Mouse (Mus musculus) embryonic facial prominence, embryonic 12.5 days (tissue): ENCODE measurements around the gene Hbb-bh2. TPM values are rescaled to one million over a fixed set of nuclear protein-coding genes. Genes with fewer than 3 reads are reported as not detected.
A peak's percentile ranks its signal among the peaks of the same experiment; 100 is the strongest.

ENCODE experiments used
- ATAC-seq: fragments of 200-750 bp; cut with Nextera tagmentation; 2 replicates; pipeline ENCODE4 v1.8.0; 2017; ENCODE audit not compliant: insufficient number of reproducible peaks, insufficient read depth, low FRiP score, low TSS enrichment
- H3K27ac ChIP-seq: fragments of 300-500 bp; sonication (generic); 2 replicates; pipeline ENCODE4 v1.5.1; 2016; ENCODE audit warnings: mild to moderate bottlenecking
- H3K27me3 ChIP-seq: fragments of 300-500 bp; sonication (generic); 2 replicates; pipeline ENCODE4 v1.6.1; 2016; ENCODE audit warnings: mild to moderate bottlenecking, moderate library complexity
- H3K36me3 ChIP-seq: fragments of 300-500 bp; sonication (generic); 2 replicates; pipeline ENCODE4 v1.6.1; 2016; ENCODE audit warnings: mild to moderate bottlenecking
- H3K4me1 ChIP-seq: fragments of 300-500 bp; sonication (generic); 2 replicates; pipeline ENCODE4 v1.6.1; 2016
- H3K4me2 ChIP-seq: fragments of 300-500 bp; sonication (generic); replicated peaks from 2 replicates; pipeline ENCODE4 v1.6.1; 2016; ENCODE audit warnings: mild to moderate bottlenecking, moderate library complexity
- H3K4me3 ChIP-seq: fragments of 300-500 bp; sonication (generic); 2 replicates; pipeline ENCODE4 v1.5.1; 2016; ENCODE audit warnings: mild to moderate bottlenecking
- H3K9ac ChIP-seq: fragments of 300-500 bp; sonication (generic); 2 replicates; pipeline ENCODE4 v1.6.1; 2016; ENCODE audit warnings: mild to moderate bottlenecking, moderate library complexity
- H3K9me3 ChIP-seq: fragments of 300-500 bp; sonication (generic); 2 replicates; pipeline ENCODE4 v1.6.1; 2016; ENCODE audit warnings: mild to moderate bottlenecking, moderate library complexity
- WGBS: fragments of 180-500 bp; shearing (Covaris S2); methylation state at CpG from one replicate; pipeline ENCODE4 v1.1.7; 2016; 5-methylcytosine and 5-hydroxymethylcytosine counted together
- polyA plus RNA-seq: library from polyadenylated mRNA; unstranded; fragments of >200 nt; fragmentation: Nextera tagmentation; extraction: Ambion mirVana; gene quantifications from 2 replicates; pipeline ENCODE4 v1.2.1, GENCODE M21; 2016

The Hbb-bh2 gene
- 0.32 TPM in 1 of 2 replicates, not detected in the other for polyA plus RNA-seq

GRCm38 (mm10) chr7:103840268-103840667, at the start of gene Hbb-bh2:
Gene Hbb-bh2 (minus strand): TSS chr7:103840520.
- whole genome bisulfite sequencing, result 66% methylated on average over 3 of the region's 3 CpGs
- H3K4me1 ChIP-seq, result no peaks in the 10 kb centered on the region
- H3K9ac ChIP-seq, result no peak within 1 kb of the TSS
- no peaks in the 10 kb centered on the region for H3K27me3 ChIP-seq
- no peak for ATAC-seq
- H3K27ac ChIP-seq, result no peak within 1 kb of the TSS
- no peak within 1 kb of the TSS for H3K4me2 ChIP-seq
- H3K9me3 ChIP-seq, result no peaks in the 10 kb centered on the region
- H3K4me3 ChIP-seq, result no peak within 1 kb of the TSS
- H3K36me3 ChIP-seq, result no peaks in the 10 kb centered on the region

DNA sequence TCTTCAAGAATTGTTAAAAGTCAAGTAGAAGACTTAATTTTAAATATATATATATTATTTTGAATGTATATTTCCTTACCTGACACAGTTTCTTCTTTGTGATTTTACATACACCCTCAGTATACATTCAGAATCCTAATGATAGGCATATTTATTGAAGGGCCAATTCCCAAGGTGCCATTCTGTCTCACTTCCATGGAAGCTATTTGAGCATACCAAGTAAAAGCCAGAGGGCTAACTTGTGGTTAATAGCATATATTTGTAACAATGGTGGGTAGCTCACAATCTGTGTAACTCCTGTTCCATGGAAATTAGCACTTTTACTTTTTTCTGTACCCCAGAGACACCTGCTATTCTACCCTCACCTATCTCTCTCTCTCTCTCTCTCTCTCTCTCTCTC, 45.8 kb upstream of the Hbb-bh2 start, which contains the start of gene Olfr66:
TSS of gene Olfr66 (minus strand) at position 101 of the 400 bp plus-strand sequence.
- H3K36me3 ChIP-seq, result no peaks in the 10 kb centered on the region
- no peak within 1 kb of the TSS for H3K4me2 ChIP-seq
- H3K27ac ChIP-seq, result no peak within 1 kb of the TSS
- no peaks in the 10 kb centered on the region for H3K4me1 ChIP-seq
- H3K9ac ChIP-seq, result no peak within 1 kb of the TSS
- H3K27me3 ChIP-seq, result no peaks in the 10 kb centered on the region
- no peak within 1 kb of the TSS for H3K4me3 ChIP-seq
- H3K9me3 ChIP-seq, result no peaks in the 10 kb centered on the region
- ATAC-seq, result no peak

DNA sequence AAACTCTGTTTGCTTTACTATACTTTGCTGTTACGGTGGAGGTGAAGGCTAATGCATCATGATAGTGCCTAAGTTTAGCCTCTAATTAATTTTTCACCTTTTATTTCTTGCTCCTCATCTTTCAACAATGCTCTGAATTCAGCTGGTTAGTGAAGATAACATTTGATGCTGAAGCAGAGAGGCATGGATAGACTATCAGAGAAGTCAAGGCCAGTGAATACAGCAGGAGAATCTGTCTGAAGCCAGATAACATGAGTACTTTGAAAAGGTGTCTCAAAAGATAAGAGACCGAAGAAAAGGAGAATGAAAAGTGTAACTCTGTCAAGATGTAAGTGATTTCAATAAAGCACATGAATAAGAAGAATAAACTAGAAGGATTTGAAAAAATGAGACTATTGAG, 36.8 kb upstream of the Hbb-bh2 start:
- Histone ChIP-seq H3K27me3 (no peaks in the 10 kb centered on the region), H3K9ac (no peak overlapping the region), H3K4me3 (no peak overlapping the region), H3K36me3 (no peaks in the 10 kb centered on the region), H3K9me3 (no peaks in the 10 kb centered on the region), H3K27ac (no peak overlapping the region), H3K4me1 (no peaks in the 10 kb centered on the region), H3K4me2 (no peak overlapping the region)
- no peak for ATAC-seq
- WGBS, result 84% methylated on average over 2 of the region's 2 CpGs

DNA sequence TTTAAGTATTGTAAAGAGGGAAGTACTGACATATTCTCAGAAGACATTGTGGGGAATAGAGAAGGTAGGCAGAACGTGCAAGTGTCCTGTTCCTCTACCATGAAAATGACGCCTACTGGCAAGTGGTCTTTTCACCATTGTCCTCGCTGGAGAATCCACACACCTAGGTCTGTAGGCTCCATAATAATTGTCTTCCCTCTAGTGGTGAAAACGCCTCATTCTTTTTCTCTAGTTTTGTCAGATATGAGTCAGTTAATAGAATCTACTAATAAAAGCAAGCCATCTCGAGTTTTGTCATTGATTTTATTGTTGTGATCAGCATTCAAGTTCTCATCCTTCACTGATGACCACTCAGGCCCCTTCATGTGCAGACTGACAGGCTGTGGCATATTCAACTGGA, 34.1 kb upstream of the Hbb-bh2 start:
- Histone ChIP-seq H3K36me3 (no peaks in the 10 kb centered on the region), H3K27ac (no peak overlapping the region), H3K4me2 (no peak overlapping the region), H3K27me3 (no peaks in the 10 kb centered on the region), H3K4me1 (no peaks in the 10 kb centered on the region), H3K9ac (no peak overlapping the region), H3K9me3 (no peaks in the 10 kb centered on the region), H3K4me3 (no peak overlapping the region)
- ATAC-seq, result no peak
- 46% methylated on average over 5 of the region's 5 CpGs for WGBS

DNA sequence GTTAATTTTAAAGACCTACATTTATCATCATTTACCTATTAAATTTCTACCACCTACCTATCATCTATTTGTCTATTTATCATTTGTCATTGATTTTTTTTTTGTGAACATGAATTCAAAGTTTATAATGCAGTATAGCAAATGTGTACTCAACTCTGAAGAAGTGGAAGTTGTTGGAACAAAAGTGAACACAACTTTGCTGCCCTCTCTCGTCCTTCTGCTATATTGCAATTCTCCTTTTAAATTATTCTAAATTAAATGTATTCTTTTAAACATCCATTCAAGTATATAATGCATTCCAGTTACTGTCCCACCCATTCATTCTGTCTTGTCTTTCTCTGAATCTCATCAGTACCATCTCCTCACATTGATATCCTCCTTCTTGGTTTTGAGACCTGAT, 32.7 kb upstream of the Hbb-bh2 start:
- no peaks in the 10 kb centered on the region for H3K27me3 ChIP-seq
- H3K27ac ChIP-seq, result no peak overlapping the region
- ATAC-seq, result no peak
- H3K9ac ChIP-seq, result no peak overlapping the region
- no peak overlapping the region for H3K4me2 ChIP-seq
- H3K36me3 ChIP-seq, result no peaks in the 10 kb centered on the region
- no peak overlapping the region for H3K4me3 ChIP-seq
- H3K4me1 ChIP-seq, result no peaks in the 10 kb centered on the region
- WGBS, result 3% methylated on average over 1 of the region's 1 CpGs
- no peaks in the 10 kb centered on the region for H3K9me3 ChIP-seq

- Histone ChIP-seq H3K27me3 (no peaks in the 10 kb centered on the region), H3K27ac (no peak overlapping the region), H3K4me1 (no peaks in the 10 kb centered on the region), H3K9ac (no peak overlapping the region), H3K4me3 (no peak overlapping the region), H3K36me3 (no peaks in the 10 kb centered on the region), H3K4me2 (no peak overlapping the region), H3K9me3 (no peaks in the 10 kb centered on the region)
- no peak for ATAC-seq
Observed at GRCm38 (mm10) chr7:103870667-103871066, 30.3 kb upstream of the Hbb-bh2 start.

DNA sequence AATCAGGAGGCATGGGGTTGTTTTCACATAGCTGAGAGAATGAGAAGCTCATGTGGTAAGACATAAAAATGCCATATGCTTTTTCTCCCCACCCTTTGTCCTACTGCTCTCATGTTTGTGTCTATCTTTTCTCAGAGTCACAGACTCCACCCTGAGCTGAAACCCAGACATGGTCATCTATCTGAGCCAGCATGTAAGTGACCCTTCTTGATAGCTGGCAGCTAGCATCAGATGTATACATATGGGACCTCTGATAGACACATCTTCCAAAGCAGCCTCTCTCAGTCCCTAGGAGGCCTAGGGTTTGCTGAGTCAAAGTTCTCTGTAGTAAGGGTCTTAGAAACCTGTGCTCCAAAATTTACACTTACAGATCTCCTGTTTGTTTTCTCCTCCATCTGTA, 25.4 kb upstream of the Hbb-bh2 start:
- no peak overlapping the region for H3K4me3 ChIP-seq
- H3K4me2 ChIP-seq, result no peak overlapping the region
- H3K27ac ChIP-seq, result no peak overlapping the region
- H3K27me3 ChIP-seq, result no peaks in the 10 kb centered on the region
- no peak overlapping the region for H3K9ac ChIP-seq
- H3K36me3 ChIP-seq, result no peaks in the 10 kb centered on the region
- H3K4me1 ChIP-seq, result no peaks in the 10 kb centered on the region
- no peak for ATAC-seq
- H3K9me3 ChIP-seq, result no peaks in the 10 kb centered on the region

GRCm38 (mm10) chr7:103861531-103861930, 21.2 kb upstream of the Hbb-bh2 start:
- no peak overlapping the region for H3K27ac ChIP-seq
- H3K4me1 ChIP-seq, result no peaks in the 10 kb centered on the region
- no peaks in the 10 kb centered on the region for H3K27me3 ChIP-seq
- 80% methylated on average over 3 of the region's 3 CpGs for WGBS
- no peak overlapping the region for H3K4me3 ChIP-seq
- no peak overlapping the region for H3K9ac ChIP-seq
- H3K9me3 ChIP-seq, result no peaks in the 10 kb centered on the region
- no peaks in the 10 kb centered on the region for H3K36me3 ChIP-seq
- no peak overlapping the region for H3K4me2 ChIP-seq
- ATAC-seq, result no peak

DNA sequence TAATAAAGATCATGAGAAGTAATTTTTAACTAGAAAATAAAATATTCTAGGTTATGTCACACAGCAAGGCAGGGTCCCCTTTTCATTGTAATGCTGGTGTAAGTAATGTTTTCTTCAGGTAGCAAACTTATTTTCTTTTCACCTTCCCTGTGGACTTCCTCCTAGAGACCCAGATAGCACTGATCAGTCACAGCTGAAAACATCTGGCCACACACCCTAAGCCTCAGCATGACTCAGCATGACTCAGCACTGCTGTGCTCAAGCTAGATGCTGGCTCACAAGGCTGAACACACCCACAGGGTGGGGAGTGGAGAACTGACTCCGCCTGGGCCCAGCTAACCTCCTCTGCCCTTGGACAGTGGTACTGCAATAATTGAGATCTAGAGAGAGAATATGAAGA, 20.5 kb upstream of the Hbb-bh2 start:
- no peaks in the 10 kb centered on the region for H3K36me3 ChIP-seq
- H3K4me2 ChIP-seq, result no peak overlapping the region
- no peak overlapping the region for H3K9ac ChIP-seq
- 58% methylated on average over 1 of the region's 1 CpGs for WGBS
- H3K9me3 ChIP-seq, result no peaks in the 10 kb centered on the region
- no peak overlapping the region for H3K27ac ChIP-seq
- no peaks in the 10 kb centered on the region for H3K4me1 ChIP-seq
- no peak overlapping the region for H3K4me3 ChIP-seq
- ATAC-seq, result 0 out of 2 replicates have a peak, but pooled peaks have one; percentile 22
- H3K27me3 ChIP-seq, result no peaks in the 10 kb centered on the region

- Histone ChIP-seq H3K27ac (no peak overlapping the region), H3K36me3 (no peaks in the 10 kb centered on the region), H3K9ac (no peak overlapping the region), H3K4me1 (no peaks in the 10 kb centered on the region), H3K4me3 (no peak overlapping the region), H3K4me2 (no peak overlapping the region), H3K9me3 (no peaks in the 10 kb centered on the region), H3K27me3 (no peaks in the 10 kb centered on the region)
- 61% methylated on average over 2 of the region's 2 CpGs for WGBS
- no peak for ATAC-seq
Observed at GRCm38 (mm10) chr7:103859076-103859475, 18.8 kb upstream of the Hbb-bh2 start.

DNA sequence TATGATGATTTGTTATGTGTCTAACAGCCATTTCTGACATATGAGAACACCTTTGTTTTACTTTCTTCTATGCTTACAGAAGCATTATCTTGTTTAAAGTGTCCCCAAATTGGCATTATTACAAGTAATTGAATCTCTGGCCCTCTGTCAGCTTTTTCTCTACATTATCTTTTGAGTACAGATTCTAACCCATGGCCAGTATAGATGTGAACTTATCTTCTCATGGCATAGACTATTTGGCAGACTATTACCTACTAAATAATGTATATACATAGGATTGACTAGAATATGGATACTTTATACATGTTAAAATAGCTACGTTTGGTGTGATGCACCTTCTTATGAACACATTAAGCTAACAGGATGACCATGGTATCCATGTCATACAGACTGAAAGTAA, 14.3 kb upstream of the Hbb-bh2 start:
- H3K27ac ChIP-seq, result no peak overlapping the region
- no peak overlapping the region for H3K9ac ChIP-seq
- no peak overlapping the region for H3K4me3 ChIP-seq
- H3K36me3 ChIP-seq, result no peaks in the 10 kb centered on the region
- H3K9me3 ChIP-seq, result no peaks in the 10 kb centered on the region
- ATAC-seq, result no peak
- WGBS, result 78% methylated on average over 1 of the region's 1 CpGs
- no peak overlapping the region for H3K4me2 ChIP-seq
- H3K27me3 ChIP-seq, result no peaks in the 10 kb centered on the region
- H3K4me1 ChIP-seq, result no peaks in the 10 kb centered on the region

GRCm38 (mm10) chr7:103853090-103853489, 12.8 kb upstream of the Hbb-bh2 start, which contains the start of gene Hbb-y:
Gene Hbb-y (minus strand): TSS chr7:103853216.
- Histone ChIP-seq H3K4me1 (no peaks in the 10 kb centered on the region), H3K9ac (no peak within 1 kb of the TSS), H3K9me3 (no peaks in the 10 kb centered on the region), H3K27ac (no peak within 1 kb of the TSS), H3K4me3 (no peak within 1 kb of the TSS), H3K4me2 (no peak within 1 kb of the TSS), H3K27me3 (no peaks in the 10 kb centered on the region), H3K36me3 (no peaks in the 10 kb centered on the region)
- 58% methylated on average over 2 of the region's 2 CpGs for WGBS
- 0 out of 2 replicates have a peak, but pooled peaks have one; percentile 28 for ATAC-seq
